Mouse (Mus musculus): Measurements from ENCODE around the gene Fars2.

DNA sequence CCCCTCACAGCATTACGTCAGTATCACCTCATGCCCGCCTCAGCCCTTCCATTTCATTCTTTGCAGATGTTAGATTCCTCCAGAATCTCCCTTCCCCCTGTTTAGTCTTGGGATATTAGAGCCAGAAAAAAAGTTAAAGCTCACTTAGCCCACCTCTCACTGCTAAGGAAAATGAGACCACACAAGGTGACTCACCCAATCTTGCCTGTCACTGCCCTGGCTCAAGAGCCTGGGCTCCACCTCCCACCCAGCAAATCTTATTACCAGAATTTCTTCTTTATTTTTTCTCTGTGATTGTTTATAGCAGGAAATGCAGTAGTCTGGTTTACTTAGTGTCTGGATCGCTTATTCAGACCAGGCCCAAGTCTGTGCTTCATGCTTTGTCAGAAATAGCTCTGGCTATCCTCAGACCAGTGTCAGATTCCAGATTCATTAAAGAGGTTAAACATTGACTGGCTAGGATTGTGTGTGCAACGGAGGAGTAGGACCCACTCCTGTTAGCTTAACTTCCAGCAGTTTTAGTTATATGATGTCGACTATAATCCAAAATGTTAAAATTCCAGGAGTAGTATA lies 412.3 kb downstream of the Fars2 start:
- TF ChIP-seq CTCF (IDR thresholded peaks at IDR 0.05; ENCODE audit: low read depth, low read length) (no peak), GATA1 (IDR thresholded peaks at IDR 0.05; ENCODE audit: borderline replicate concordance, low read length) (no peak), TAL1 (conservative IDR thresholded peaks at IDR 0.05; ENCODE audit: low read depth, low read length) (no peak), GATA2 (IDR thresholded peaks at IDR 0.05; ENCODE audit: borderline replicate concordance, low read depth, low read length) (no peak), POLR2AphosphoS5 (IDR thresholded peaks at IDR 0.05; ENCODE audit: insufficient replicate concordance, low read depth, low read length) (no peak)
